Mouse (Mus musculus) layer of hippocampus, postnatal 25 days (tissue): ENCODE measurements at regions not wholly inside any gene's neighbourhood (a gene's known extent, or its start where the extent isn't known, plus 50 kb on each side); places are given as distances from the start of the nearest gene placed in this dataset.

Experiments
- DNase-seq, 2 experiments: peaks; one replicate each; pipeline ENCODE4 v3.0.0; 2022; ENCODE audit warnings: mixed read lengths in 2 of 2, low spot score in 1 of 2; ENCODE audit errors: extremely low spot score in 1 of 2

- no peak for DNase-seq
Measured at GRCm38 (mm10) chr2:128454509-128454908, 136.5 kb upstream of the Spdye4c start.

- no peak for DNase-seq
Measured at GRCm38 (mm10) chr2:128457591-128458209, 133.3 kb upstream of the Spdye4c start.

DNA sequence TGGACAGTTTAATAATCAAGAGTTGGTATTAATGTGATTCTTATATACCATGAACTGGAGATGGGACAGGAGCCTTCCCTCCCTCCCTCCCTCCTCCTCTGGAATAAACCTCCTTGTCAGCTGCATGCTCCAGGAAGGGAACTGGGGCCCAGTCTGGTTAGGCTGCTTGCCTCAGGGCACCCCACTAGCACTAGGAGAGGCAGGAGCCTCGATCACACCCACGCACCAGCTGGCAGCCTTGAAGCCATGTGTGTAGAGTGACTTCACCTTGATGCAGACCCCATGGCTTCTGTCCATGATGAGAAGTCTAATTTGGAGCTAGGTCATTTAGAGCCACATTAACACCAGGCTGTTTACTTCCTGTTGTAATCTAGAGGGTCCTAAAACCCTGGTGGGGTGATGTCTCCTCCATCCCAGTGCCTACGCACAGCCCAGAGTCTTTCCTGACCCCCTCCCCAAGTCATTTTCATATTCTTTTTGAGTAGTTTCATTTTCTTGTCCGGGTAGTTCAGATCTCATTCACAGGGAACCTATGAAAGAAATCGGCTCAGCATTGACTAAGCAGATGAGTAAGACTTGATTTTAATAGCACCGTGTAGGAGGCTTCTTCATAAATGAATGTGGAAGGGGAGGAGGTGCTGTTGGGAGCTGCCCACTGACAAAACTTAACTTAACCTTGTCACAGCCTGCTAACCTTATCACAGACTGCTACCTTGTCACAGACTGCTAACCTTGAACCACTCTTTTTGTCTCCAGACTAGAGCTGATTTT lies 125.6 kb upstream of the Spdye4c start:
- DNase-seq: no peak

GRCm38 (mm10) chr2:128467490-128468245 lies 123.3 kb upstream of the Spdye4c start:
- DNase-seq: no peak

GRCm38 (mm10) chr2:128468323-128468722 lies 122.7 kb upstream of the Spdye4c start:
- DNase-seq: no peak

- no peak for DNase-seq
Measured at GRCm38 (mm10) chr2:128470351-128470750, 120.7 kb upstream of the Spdye4c start.

GRCm38 (mm10) chr2:128473241-128473954 lies 117.6 kb upstream of the Spdye4c start:
- DNase-seq: no peak

GRCm38 (mm10) chr2:128473997-128474396 lies 117.0 kb upstream of the Spdye4c start:
- DNase-seq: no peak

- DNase-seq: no peak
Measured at GRCm38 (mm10) chr2:128477242-128477641, 113.8 kb upstream of the Spdye4c start.

- DNase-seq: no peak
Measured at GRCm38 (mm10) chr2:128491217-128491877, 99.7 kb upstream of the Spdye4c start.

DNA sequence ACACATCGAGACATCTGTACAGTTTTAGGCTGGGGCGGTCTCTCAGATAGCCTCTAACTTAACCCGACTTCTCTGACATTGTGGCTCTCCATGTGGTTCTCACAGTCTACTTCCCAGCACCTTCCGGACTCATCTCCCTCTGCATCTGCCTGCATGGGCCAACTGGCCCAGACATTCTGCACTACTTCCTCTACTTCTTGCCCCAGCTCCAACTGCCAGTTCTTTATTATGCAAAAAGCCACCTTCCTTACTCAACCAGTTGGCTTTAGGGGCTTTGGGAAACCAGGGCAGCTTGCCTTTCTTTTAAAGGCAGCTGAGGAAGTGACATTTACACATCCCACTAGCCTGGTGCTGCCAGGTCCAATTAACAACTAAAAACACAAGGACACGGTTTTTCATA lies 97.1 kb upstream of the Spdye4c start:
- DNase-seq: no peak

DNA sequence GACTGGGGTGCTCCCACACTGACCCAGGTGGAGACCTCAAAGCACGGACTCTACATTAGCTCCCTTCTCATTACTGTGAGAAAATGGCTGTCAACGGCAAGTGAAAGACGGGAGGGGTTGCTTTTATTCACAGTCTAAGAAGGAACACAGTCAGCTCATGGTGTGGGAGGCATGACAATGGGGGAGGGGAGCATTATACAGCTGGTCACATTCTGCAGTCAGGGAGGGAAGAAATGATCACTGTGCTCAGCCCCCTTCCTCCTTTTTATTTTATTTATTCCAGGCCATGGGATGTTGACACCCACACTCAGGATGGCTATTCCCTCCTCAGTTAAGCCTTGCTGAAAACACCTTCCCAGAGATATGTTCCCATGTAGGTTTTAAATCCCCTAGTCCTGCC lies 93.1 kb upstream of the Spdye4c start:
- DNase-seq: no peak

- no peak for DNase-seq
Measured at GRCm38 (mm10) chr2:128498611-128499010, 92.4 kb upstream of the Spdye4c start.

DNA sequence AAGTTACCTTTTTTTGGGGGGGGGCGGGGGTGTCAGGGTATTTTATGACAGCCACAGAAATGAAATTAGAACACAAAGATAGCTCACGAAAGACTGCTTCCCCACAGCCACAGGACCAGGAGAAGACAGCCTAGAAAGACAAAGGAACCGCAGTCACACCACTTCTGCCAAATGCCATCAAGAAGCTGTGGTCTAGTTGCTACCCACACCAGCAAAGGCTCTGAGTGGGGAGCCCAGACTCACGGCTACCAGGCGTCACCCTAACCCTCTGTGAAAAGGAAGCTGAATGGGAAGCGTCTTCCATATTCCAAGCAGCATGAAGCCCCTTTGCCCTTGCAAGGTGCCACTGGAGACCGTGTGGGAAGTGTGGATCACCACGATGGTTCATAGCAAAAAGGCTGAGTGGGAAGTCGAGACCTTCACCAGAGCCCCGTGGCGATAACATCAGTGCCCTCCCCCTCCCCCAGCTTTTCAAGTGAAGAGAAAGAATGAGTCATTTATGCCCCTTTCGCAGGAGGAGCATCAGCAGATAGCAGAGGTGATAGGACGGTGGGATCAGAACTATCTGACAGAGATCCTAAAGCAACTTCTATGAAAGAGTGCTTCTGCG lies 91.3 kb upstream of the Spdye4c start:
- no peak for DNase-seq

GRCm38 (mm10) chr2:128502676-128503075 lies 88.3 kb upstream of the Spdye4c start:
- DNase-seq: no peak

DNA sequence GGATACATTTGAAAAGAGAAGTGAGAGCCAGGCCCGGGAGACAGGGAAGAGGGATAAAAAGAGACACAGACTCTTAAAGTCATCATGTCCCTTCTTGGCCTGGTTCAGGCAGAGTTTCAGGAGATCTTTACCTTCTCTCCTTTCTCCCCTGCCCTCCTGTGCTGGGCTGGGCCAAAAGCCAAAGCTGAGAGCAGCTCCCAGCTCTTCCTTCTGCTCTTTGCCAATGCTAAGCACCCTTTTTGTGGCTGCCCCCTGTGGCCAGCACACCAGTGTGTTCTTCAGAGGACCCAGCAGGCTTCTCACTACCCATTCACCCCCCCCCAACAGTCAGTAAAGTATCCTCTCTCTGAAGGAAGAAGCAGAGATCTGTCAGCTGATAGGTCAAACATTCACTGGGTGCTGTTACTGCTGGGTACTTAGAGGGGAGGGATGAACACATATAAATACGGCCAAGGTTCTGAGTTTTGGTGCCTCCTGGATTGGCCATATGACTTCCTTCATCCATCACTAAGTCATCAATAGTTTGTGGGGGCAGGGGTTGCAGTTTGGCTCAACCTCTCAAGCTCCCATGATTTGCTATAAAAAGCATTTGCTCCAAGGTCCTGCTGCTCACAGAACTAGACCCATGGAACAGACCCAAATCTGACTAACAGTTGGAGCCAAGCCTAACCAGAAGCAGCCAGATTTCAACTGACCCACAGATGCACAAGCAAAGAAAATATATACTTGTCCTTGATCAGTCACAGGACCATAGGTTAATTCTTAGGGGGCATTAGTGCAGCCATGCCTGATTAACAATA lies 87.7 kb upstream of the Spdye4c start:
- no peak for DNase-seq

DNA sequence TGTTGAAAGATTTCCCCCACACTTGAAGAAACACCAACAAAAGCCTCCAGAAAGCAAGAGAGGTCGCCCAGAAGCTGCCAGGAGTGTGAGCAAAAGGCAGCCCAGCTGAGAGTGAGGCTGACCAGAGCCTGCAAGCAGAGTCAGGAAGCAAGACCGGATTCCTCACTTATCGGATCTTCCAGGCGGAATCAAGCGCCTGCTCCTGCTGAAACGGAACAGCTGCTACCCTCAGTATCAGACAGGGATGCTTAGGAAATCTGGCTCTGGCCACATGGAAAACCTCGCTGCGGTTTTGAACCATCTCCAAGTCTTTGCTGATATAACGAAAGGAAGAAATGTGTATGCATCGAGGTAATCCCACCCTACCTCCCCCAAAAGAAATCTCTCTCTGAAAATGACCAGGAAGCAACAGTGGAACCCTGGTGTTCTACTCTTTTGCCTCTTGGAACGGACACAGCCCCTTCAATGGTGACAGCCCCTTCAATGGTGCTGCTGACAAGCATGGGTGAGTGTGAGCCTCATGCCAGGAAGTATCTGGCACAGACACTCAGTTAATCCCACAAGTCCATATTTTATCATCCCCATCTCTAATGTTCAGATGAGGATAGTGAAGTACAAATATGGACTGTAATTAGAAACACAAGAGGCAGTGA lies 83.3 kb upstream of the Spdye4c start:
- DNase-seq: no peak

- DNase-seq: no peak
Measured at GRCm38 (mm10) chr2:128508244-128508605, 82.8 kb upstream of the Spdye4c start.

GRCm38 (mm10) chr2:128511291-128511690 lies 79.7 kb upstream of the Spdye4c start:
- DNase-seq: no peak
